Mouse (Mus musculus) megakaryocyte-erythroid progenitor cell, adult 5-6 weeks (primary cell): ENCODE results near the gene Lcn10. TPM values are rescaled to one million over a fixed set of nuclear protein-coding genes. Genes with fewer than 3 reads are reported as not detected.
"Not testable (repeated sequence)": the region's sequence is repeated elsewhere in the genome, so short reads cannot be mapped to it uniquely, and the experiment has no call there.

Experiments used
- ATAC-seq: replicated peaks from 2 replicates; pipeline ENCODE4 v1.8.0; 2016; ENCODE audit warnings: mild to moderate bottlenecking, inconsistent platforms; ENCODE audit not compliant: severe bottlenecking, poor library complexity, low FRiP score, low TSS enrichment
- total RNA-seq, 2 experiments: library from RNA; stranded (forward) in 1 of 2; stranded (reverse) in 1 of 2; fragments of 200-1000, 215-1000 nt in 1 of 2; fragments of >200 nt in 1 of 2; fragmentation: Nextera tagmentation in 1 of 2; gene quantifications; 2 replicates each; pipeline ENCODE4 v1.2.3; 2014 to 2017

Lcn10 gene
- not detected in 2 replicates for total RNA-seq (2014; fragmentation: Nextera tagmentation)
- not detected in 2 replicates for total RNA-seq (2017)

- no peak for ATAC-seq
Measured at GRCm38 (mm10) chr2:25682426-25682825, at the start of gene Lcn10. TSS of gene Lcn10 (plus strand) at chr2:25682726.

- ATAC-seq: no peak
Measured at GRCm38 (mm10) chr2:25633616-25634015, 48.9 kb upstream of the Lcn10 start.

GRCm38 (mm10) chr2:25634046-25634445 is 48.5 kb upstream of the Lcn10 start:
- ATAC-seq: no peak

- peak; percentile 61; the same call in 1 of the 2 replicates for ATAC-seq
Measured at GRCm38 (mm10) chr2:25639890-25640289, 42.6 kb upstream of the Lcn10 start.

- no peak for ATAC-seq
Measured at GRCm38 (mm10) chr2:25652902-25653301, 29.6 kb upstream of the Lcn10 start, which contains the start of gene Lcn8. TSS of gene Lcn8 (plus strand) at chr2:25653120.

- no peak for ATAC-seq
Measured at GRCm38 (mm10) chr2:25654502-25654901, 28.0 kb upstream of the Lcn10 start.

- ATAC-seq: no peak
Measured at GRCm38 (mm10) chr2:25656691-25657090, 25.8 kb upstream of the Lcn10 start.

GRCm38 (mm10) chr2:25657246-25657645 is 25.3 kb upstream of the Lcn10 start:
- ATAC-seq: no peak

- no peak for ATAC-seq
Measured at GRCm38 (mm10) chr2:25657652-25658051, 24.9 kb upstream of the Lcn10 start, which contains the start of gene Lcn5. TSS of gene Lcn5 (plus strand) at chr2:25657952.

- no peak for ATAC-seq
Measured at GRCm38 (mm10) chr2:25660279-25660678, 22.2 kb upstream of the Lcn10 start.

GRCm38 (mm10) chr2:25661245-25661970 is 21.1 kb upstream of the Lcn10 start:
- ATAC-seq: no peak

GRCm38 (mm10) chr2:25663511-25663910 is 19.0 kb upstream of the Lcn10 start:
- ATAC-seq: no peak

GRCm38 (mm10) chr2:25664125-25664524 is 18.4 kb upstream of the Lcn10 start:
- ATAC-seq: no peak

- no peak for ATAC-seq
Measured at GRCm38 (mm10) chr2:25666516-25666915, 16.0 kb upstream of the Lcn10 start.

GRCm38 (mm10) chr2:25676486-25676885 is 6.0 kb upstream of the Lcn10 start, which contains the start of gene Lcn6:
TSS of gene Lcn6 (plus strand) at chr2:25676786.
- ATAC-seq: no peak

GRCm38 (mm10) chr2:25679559-25679958 is 3.0 kb upstream of the Lcn10 start:
- no peak for ATAC-seq

GRCm38 (mm10) chr2:25686941-25687340 is 4.4 kb downstream of the Lcn10 start:
- ATAC-seq: no peak

GRCm38 (mm10) chr2:25694605-25695004 is 12.1 kb downstream of the Lcn10 start:
- peak; percentile 34; the same call in 1 of the 2 replicates for ATAC-seq

GRCm38 (mm10) chr2:25696951-25697350 is 14.4 kb downstream of the Lcn10 start:
- no peak for ATAC-seq

- no peak for ATAC-seq
Measured at GRCm38 (mm10) chr2:25698696-25699095, 16.2 kb downstream of the Lcn10 start.

- ATAC-seq: not testable (repeated sequence)
Measured at GRCm38 (mm10) chr2:25699743-25700142, 17.2 kb downstream of the Lcn10 start, which contains the start of gene Obp2a. TSS of gene Obp2a (plus strand) at chr2:25700043.
